Mouse (Mus musculus) G1E (cell line): ENCODE measurements around the gene Ndufa13. TPM values are rescaled to one million over a fixed set of nuclear protein-coding genes. Genes with fewer than 3 reads are reported as not detected.

Experiments used
- ATAC-seq: 2 replicates; pipeline ENCODE4 v1.8.0; 2016; ENCODE audit warnings: mild to moderate bottlenecking; ENCODE audit not compliant: insufficient number of reproducible peaks, poor library complexity, low FRiP score, severe bottlenecking; ENCODE audit errors: extremely low read depth
- DNase-seq: peaks from one replicate; pipeline ENCODE4 v3.0.0; 2012; ENCODE audit warnings: low spot score
- H3K27me3 ChIP-seq: 2 replicates; pipeline ENCODE4 v1.6.1; 2012; ENCODE audit warnings: mild to moderate bottlenecking, low read length, inconsistent platforms; ENCODE audit not compliant: insufficient read depth
- H3K36me3 ChIP-seq: replicated peaks from 2 replicates; pipeline ENCODE3; 2012; ENCODE audit warnings: mild to moderate bottlenecking, inconsistent platforms
- H3K4me1 ChIP-seq: 2 replicates; pipeline ENCODE4 v1.6.1; 2012; ENCODE audit warnings: low read depth, low read length, inconsistent platforms, mixed read lengths; ENCODE audit not compliant: insufficient read depth
- H3K4me3 ChIP-seq: 2 replicates; pipeline ENCODE4 v1.5.1; 2012; ENCODE audit warnings: low read depth, mild to moderate bottlenecking, inconsistent platforms, low read length, moderate library complexity, mixed read lengths
- H3K9me3 ChIP-seq: replicated peaks from 2 replicates; pipeline ENCODE4 v1.6.1; 2012; ENCODE audit warnings: inconsistent platforms
- CTCF ChIP-seq: IDR thresholded peaks from 2 replicates; pipeline ENCODE4 v1.5.1; 2012; ENCODE audit warnings: low read depth, low read length, inconsistent platforms, mixed read lengths
- GATA1 ChIP-seq: IDR thresholded peaks from 2 replicates; pipeline ENCODE4 v1.6.1; 2012; ENCODE audit warnings: borderline replicate concordance, low read length, inconsistent platforms, mixed read lengths
- GATA2 ChIP-seq: IDR thresholded peaks from 2 replicates; pipeline ENCODE4 v1.6.1; 2012; ENCODE audit warnings: low read depth, low read length, inconsistent platforms, borderline replicate concordance
- POLR2AphosphoS5 ChIP-seq: IDR thresholded peaks from 2 replicates; pipeline ENCODE4 v1.6.1; 2012; ENCODE audit warnings: low read depth, low read length, inconsistent platforms; ENCODE audit not compliant: insufficient replicate concordance
- TAL1 ChIP-seq: conservative IDR thresholded peaks from 2 replicates; pipeline ENCODE4 v1.6.1; 2012; ENCODE audit warnings: low read depth, low read length, inconsistent platforms, mixed read lengths
- polyA plus RNA-seq: library from polyadenylated mRNA; stranded (reverse); fragments of >175 nt; gene quantifications from 2 replicates; pipeline ENCODE4 v1.2.3, GENCODE M21; 2012
- total RNA-seq, 2 experiments: library from RNA; stranded (forward) in 1 of 2; stranded (reverse) in 1 of 2; fragments of 200-1000 nt in 1 of 2; fragments of >200 nt in 1 of 2; fragmentation: Nextera tagmentation in 1 of 2; gene quantifications; 2 replicates each; pipeline ENCODE4 v1.2.3; 2014 to 2017

Ndufa13 gene
- total and polyA plus RNA-seq, 3 experiments, result 85.0 to 158 (median 111) TPM

DNA sequence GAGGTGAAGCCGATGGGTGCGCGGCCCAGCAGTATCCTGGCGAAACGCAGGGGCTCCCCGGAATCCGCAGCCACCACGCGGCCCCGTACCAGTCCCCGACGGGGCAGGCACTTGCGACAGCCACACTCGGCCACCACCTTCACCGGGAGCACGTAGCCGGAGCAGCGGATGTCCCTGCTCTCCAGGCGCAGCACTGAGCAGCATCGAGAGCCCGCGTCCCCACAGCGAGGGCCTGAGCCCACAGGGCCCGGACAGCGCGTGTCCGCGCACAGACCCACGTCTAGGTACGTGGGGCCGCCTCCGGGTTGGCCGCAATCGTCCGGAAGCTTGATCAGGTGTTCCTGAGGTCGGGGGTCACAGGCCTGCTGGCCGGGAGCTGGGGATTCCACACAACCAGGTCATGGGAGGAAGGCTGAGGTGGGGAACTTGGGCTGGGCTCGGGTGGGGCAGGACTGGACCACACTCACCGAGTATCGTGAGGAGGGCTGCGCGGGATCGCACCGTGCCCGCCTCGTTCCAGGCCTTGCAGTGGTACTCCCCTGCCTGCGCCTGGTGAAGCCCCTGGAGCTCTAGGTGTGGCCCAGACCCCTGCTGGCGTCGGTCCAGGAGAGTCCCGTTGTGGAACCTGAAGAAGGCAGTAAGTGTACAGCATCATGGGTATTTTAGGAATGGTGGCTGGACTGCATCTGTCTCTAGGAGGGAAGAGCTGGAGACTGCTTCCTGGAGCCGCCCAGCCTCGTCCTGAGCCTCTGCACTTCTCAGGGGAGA, 19.3 kb downstream of the Ndufa13 start:
- H3K27me3 ChIP-seq, result peaks cover 15% of the 10 kb centered on the region; the same call in 1 of the 2 replicates
- peak overlapping the region; percentile 37; the same call in 1 of the 2 replicates for H3K4me3 ChIP-seq

DNA sequence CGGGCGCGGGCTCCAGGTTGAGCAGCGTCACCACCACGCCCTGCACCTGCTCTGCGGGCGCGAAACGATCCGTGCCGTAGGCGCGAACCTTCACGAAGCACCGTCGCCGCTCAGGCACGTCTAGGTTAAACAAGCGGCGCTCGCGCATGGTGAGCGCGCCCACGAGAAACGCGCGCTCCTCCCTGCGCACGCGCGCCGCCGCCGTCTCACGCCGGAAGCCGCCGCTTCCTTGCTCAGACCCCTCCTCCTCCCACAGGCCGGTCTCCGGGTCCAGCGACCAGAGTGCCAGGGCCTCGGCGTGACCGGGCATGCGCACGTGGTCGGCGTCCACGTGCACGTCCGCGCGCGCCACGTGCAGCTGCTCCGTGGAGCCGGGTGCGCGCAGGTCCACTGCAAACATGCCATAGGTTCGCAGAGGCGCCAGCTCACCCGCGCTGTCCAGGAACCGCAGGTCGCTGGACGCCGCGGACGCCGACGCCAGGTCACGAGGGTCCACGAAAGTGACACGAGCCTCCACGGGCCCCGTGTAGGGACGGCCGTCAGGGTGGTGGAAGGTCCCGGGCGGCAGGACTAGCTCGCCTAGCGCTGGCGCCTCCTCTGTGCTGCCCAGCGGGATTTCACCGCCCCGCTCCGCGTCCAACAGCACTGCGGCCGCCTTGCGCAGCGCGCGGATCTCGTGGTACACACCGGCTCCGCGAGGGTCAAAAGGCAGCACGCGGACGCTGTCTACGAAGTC, 20.2 kb downstream of the Ndufa13 start:
- DNase-seq, result no peak
- no peaks in the 10 kb centered on the region; the same call in 1 of the 2 replicates for H3K4me1 ChIP-seq
- TF ChIP-seq POLR2AphosphoS5, result no peak
- no peak for TF ChIP-seq CTCF
- no peak for TF ChIP-seq GATA1
- ATAC-seq, result no peak
- H3K27me3 ChIP-seq, result peaks cover 16% of the 10 kb centered on the region; the same call in 1 of the 2 replicates
- no peaks in the 10 kb centered on the region for H3K36me3 ChIP-seq
- H3K9me3 ChIP-seq, result peaks cover 67% of the 10 kb centered on the region
- H3K4me3 ChIP-seq, result peak overlapping the region; percentile 45; the same call in 1 of the 2 replicates

More for the DNA sequence above, 19.3 kb downstream of the Ndufa13 start:
- TF ChIP-seq TAL1 (no peak), GATA1 (no peak), CTCF (no peak), GATA2 (no peak), POLR2AphosphoS5 (no peak)
- no peaks in the 10 kb centered on the region; the same call in 1 of the 2 replicates for H3K4me1 ChIP-seq
- H3K9me3 ChIP-seq, result peaks cover 72% of the 10 kb centered on the region
- H3K36me3 ChIP-seq, result no peaks in the 10 kb centered on the region
- DNase-seq, result no peak
- no peak for ATAC-seq

DNA sequence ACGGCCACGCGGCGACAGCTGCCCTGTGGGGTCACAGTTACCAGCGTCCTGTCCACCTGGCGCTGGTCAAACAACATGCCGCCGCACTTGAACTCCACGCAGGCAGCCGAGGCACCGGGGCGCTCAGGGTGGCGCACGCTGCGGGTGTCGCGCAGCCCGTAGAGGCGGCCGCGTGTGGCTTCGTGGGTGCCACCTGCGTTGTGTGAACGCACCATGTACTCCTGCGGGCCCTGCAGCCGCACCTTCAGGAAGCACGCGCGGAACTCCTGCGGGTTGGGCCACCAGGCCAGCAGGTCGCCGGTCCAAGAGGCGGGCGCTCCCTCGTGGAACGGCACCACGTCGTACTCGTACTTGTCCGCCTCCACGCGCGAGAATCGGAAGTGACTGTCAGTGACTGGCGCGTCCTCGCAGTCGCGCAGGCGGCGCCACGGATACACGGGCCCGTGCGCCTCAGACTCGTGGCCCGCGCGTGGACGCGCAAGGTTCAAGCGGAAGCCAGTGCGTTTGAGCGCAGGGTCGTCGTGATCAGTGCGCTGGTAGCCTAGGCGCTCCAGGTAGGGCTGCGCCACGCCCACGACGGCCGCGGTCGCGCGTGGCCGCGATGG, 21.0 kb downstream of the Ndufa13 start:
- ATAC-seq (no peak), DNase-seq (no peak)
- TF ChIP-seq POLR2AphosphoS5, result no peak
- no peak for TF ChIP-seq CTCF
- TF ChIP-seq GATA1, result no peak
- no peak for TF ChIP-seq TAL1
- TF ChIP-seq GATA2, result no peak
- H3K4me1 ChIP-seq, result peaks cover 3% of the 10 kb centered on the region; the same call in 1 of the 2 replicates
- H3K27me3 ChIP-seq, result peaks cover 15% of the 10 kb centered on the region; the same call in 1 of the 2 replicates
- H3K9me3 ChIP-seq, result peaks cover 65% of the 10 kb centered on the region
- peak overlapping the region; percentile 45; the same call in 1 of the 2 replicates for H3K4me3 ChIP-seq
- no peaks in the 10 kb centered on the region for H3K36me3 ChIP-seq

DNA sequence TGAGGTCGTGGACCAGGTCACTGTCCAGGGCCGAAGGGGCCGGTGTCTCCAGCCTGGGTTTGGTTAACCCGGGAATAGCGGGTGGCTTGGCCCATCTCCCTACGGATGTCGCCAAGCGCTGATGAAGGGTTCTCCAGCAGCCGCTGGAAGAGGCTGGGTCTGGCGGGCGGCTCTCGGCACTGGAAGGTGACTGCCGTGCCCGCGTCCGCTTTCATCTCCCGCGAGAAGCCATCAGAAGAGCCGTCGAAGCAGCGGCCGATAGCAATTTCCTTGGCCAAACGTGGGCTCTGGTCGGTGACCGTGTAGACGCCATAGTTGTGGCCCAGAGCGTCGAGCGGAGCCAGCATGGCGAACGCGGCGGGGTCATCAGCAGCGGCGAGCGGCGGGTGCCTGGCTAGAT, 21.5 kb downstream of the Ndufa13 start:
- no peak for ATAC-seq

DNA sequence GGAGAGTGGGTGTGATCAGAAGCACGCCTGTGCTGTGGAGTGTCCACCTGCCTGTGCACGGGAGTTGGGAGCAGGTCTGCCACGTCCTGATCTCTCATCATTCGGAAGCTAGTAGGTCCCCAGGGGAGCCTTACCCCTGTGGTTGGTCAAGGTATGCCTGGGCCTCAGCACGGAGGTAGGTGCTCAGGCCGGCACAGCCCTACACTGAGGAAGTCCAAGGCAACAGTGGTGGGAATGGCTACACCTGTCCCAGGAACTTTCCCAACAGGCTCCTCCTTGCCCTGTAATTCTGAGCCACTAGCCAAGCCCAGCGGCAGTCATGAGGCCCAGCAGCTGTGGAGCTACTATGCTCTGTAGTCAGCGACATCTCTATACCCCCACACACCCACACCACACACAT, 22.7 kb downstream of the Ndufa13 start:
- Histone ChIP-seq H3K4me3 (no peak overlapping the region), H3K4me1 (peaks cover 4% of the 10 kb centered on the region; the same call in 1 of the 2 replicates), H3K36me3 (no peaks in the 10 kb centered on the region), H3K27me3 (peaks cover 17% of the 10 kb centered on the region; the same call in 1 of the 2 replicates), H3K9me3 (peaks cover 52% of the 10 kb centered on the region)
- TF ChIP-seq POLR2AphosphoS5 (no peak), CTCF (no peak), GATA1 (no peak), GATA2 (no peak), TAL1 (no peak)
- no peak for DNase-seq
- no peak for ATAC-seq

More for the DNA sequence above, 21.5 kb downstream of the Ndufa13 start:
- no peak for DNase-seq
- Histone ChIP-seq H3K27me3 (peaks cover 19% of the 10 kb centered on the region; the same call in 1 of the 2 replicates), H3K9me3 (peaks cover 60% of the 10 kb centered on the region), H3K4me1 (peaks cover 4% of the 10 kb centered on the region; the same call in 1 of the 2 replicates), H3K36me3 (no peaks in the 10 kb centered on the region), H3K4me3 (peak overlapping the region; percentile 45; the same call in 1 of the 2 replicates)
- TF ChIP-seq GATA2, result no peak
- TF ChIP-seq GATA1, result no peak
- no peak for TF ChIP-seq TAL1
- no peak for TF ChIP-seq POLR2AphosphoS5
- TF ChIP-seq CTCF, result no peak

DNA sequence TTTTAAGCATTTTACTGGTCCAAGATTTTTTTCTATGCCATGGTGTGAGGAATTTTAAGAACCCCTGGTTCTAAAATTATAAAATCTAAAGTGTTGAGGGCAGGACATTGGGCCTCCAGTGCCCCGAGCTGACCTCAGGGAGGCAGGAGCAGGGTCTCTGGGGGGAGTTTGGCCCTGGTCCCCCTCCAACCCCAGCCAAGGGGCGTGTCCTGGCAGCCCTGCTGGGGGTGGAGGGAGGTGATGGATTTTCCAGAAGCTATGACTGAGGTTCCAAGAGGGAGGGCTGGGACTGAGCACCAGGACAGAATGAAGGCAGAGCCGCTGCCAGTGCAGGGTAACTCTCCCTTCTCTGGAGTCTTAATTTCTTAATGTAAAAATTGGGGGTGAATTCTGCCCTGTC, 24.4 kb downstream of the Ndufa13 start:
- no peak overlapping the region for H3K4me3 ChIP-seq
- no peak for DNase-seq
- H3K36me3 ChIP-seq, result no peaks in the 10 kb centered on the region
- H3K4me1 ChIP-seq, result peaks cover 8% of the 10 kb centered on the region
- peaks cover 15% of the 10 kb centered on the region; the same call in 1 of the 2 replicates for H3K27me3 ChIP-seq
- peaks cover 35% of the 10 kb centered on the region for H3K9me3 ChIP-seq
- no peak for ATAC-seq
- TF ChIP-seq CTCF (no peak), GATA1 (no peak), GATA2 (no peak), POLR2AphosphoS5 (no peak), TAL1 (no peak)
